Mouse (Mus musculus) 416B (cell line): Measurements from ENCODE around the gene Pmp22.

ENCODE experiments used
- DNase-seq: peaks from one replicate; pipeline ENCODE4 v3.0.0; 2011; ENCODE audit warnings: low read depth

Gene Pmp22

GRCm38 (mm10) chr11:63127513-63127912 lies 1.3 kb upstream of the Pmp22 start:
- no peak for DNase-seq

- peak; percentile 29 for DNase-seq
These were observed 593 bp downstream of the Pmp22 start for GRCm38 (mm10) chr11:63129375-63129774.

GRCm38 (mm10) chr11:63129840-63130239 lies 1.1 kb downstream of the Pmp22 start:
- DNase-seq = no peak

DNA sequence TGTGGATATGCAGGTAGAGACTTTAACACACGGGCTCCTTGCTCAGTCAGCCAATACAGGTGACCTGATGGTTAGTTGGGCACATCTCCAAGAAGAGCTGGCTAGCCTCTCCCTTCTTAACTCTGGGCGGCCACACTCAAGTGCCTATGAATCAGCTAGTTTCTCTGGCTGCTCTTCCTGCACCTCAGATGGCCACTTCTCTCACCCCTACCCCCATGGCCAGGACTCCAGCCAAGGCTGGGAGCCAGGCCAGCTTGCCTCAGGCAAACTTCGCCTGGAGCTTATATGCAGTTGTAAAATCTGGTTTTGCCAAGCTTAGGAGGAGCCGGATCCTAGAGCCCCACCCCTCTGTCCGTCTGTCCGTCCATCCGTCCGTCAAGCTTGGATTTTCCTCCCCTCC lies 1.7 kb downstream of the Pmp22 start:
- no peak for DNase-seq

DNA sequence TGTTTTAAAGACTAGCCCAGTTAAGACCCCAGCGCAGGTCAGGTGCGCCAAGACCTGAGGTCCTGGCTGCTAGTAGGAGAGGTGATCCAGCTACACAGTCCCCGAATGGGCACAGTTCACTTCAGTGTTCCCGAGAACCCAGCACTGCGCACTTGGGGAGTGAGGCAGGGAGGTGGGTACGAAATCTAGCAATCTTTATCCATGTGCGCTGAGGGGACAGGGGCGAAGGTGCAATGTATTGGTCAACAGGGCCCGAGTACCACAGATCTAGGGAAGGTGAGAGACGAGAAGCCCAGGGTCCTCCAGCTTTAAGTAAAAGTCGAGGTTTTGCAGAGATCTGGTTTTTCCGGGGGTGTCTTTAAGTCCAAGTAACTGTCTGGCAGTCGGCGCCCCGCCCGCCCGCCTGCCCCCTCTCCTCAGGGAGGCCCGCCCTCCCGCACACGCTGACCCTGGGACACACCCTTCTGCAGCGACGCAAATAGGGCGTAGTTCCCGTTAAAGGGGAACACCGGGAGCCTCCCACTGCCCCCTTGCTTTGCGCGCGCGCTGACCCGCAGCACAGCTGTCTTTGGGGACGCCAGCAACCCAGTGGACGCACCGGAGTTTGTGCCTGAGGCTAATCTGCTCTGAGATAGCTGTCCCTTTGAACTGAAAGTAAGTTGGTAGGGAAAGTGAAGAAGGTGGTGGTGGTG lies 2.4 kb downstream of the Pmp22 start:
- DNase-seq = no peak

DNA sequence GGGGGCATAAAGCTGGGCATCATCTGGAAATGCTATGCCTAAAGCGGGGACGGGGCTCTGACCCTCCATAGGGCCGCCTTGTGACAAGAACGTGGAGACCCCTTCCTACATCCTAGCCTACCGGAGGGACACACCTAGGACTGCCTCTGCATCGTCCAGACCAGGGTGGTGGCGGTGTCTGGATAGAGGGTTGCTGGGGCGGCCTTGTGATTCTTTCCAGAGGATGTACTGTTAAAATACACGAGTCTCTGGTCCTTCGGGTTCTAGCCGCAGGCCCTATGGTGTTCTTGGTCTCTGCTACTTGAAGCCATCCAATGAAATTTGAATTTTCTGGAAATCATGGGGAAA lies 2.9 kb downstream of the Pmp22 start:
- DNase-seq = no peak

GRCm38 (mm10) chr11:63132151-63132500 lies 3.3 kb downstream of the Pmp22 start:
- DNase-seq = no peak

- DNase-seq = no peak
These were observed 4.0 kb downstream of the Pmp22 start for GRCm38 (mm10) chr11:63132501-63133435.

DNA sequence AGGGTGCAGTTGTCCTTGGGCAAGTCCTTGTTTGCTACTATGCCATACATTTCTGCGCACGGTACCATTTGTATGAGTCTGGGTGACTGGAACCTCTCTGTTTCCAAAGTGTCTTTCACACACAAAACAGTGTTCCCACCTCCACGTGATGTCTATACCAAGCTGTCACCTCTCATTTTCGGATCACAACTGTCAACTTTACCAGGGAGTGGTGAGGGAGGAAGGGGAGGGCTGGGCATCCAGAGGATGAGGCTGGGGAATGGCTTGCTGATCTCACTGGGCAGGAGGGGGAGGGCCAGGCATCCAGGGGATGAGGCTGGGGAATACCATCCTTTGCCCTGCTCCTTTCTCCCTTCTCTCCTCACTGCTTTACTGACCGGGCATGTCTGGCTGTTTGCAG lies 5.2 kb downstream of the Pmp22 start:
- no peak for DNase-seq

GRCm38 (mm10) chr11:63134742-63135482 lies 6.1 kb downstream of the Pmp22 start:
- no peak for DNase-seq

- peak; percentile 76 for DNase-seq
These were observed 6.8 kb downstream of the Pmp22 start for GRCm38 (mm10) chr11:63135622-63136021.

DNA sequence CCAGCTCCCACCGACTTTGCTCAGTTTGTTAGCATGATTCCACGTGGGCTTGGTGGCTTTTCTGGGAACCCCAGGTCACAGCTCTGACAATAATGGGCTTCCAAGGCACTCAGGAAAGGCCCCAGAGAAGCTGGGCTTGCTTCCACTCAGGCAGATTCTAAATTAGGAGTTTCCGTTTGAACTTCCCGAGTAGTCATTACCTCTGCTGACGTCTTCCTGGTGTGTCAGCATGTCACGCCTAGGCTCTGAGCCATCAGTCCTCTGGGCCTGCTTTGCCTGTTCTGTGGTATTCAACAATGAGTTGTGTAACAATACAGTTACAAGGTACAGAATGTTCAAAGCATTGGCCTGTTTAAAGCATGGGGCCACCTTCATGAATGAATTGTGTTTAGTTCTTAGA lies 7.4 kb downstream of the Pmp22 start:
- peak; percentile 54 for DNase-seq

GRCm38 (mm10) chr11:63136836-63137416 lies 8.1 kb downstream of the Pmp22 start:
- DNase-seq = no peak

- DNase-seq = no peak
These were observed 10.0 kb downstream of the Pmp22 start for GRCm38 (mm10) chr11:63138739-63139138.

DNA sequence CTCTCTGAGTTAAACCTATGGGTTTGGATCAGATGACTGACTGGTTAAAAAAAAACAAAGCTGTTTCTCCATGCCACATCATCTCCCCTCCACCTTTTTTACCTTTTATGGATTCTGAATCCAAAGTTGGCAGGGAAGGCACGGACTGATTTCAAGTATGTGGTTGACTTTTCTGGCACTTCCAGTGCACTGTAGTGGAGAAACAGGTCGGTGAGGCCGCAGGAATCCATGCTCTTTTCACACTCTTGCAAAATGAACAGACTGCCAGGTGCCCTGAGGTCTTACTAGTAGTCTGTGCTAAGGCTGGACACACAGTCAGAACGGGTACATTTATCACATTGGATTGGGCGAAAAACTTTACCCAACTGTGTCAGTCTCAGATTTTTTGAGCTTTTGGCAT lies 13.5 kb downstream of the Pmp22 start:
- no peak for DNase-seq

- no peak for DNase-seq
These were observed 14.0 kb downstream of the Pmp22 start for GRCm38 (mm10) chr11:63142816-63143215.

GRCm38 (mm10) chr11:63143486-63143885 lies 14.7 kb downstream of the Pmp22 start:
- DNase-seq = no peak

GRCm38 (mm10) chr11:63146601-63147000 lies 17.8 kb downstream of the Pmp22 start:
- DNase-seq = no peak

- no peak for DNase-seq
These were observed 19.5 kb downstream of the Pmp22 start for GRCm38 (mm10) chr11:63148276-63148675.

DNA sequence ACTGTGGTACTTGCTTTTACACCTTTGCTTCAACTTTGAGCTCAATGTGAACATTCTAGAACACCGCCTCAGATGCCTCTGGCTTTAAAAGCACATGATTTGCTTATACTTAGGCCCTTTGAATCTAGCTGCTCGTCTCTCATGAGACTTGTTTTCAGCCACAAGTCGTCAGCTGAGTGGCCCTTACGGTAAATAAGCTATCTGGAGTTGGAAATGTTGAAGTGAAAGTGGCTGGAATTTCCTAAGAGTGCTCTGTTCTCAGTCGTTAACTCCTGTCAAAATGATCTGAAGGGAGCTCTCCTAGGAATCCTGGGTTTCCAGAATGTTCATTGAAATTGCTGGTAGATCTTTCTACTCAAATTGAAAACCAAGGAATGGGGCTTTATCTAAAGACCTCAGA lies 23.1 kb downstream of the Pmp22 start:
- DNase-seq = no peak

- DNase-seq = no peak
These were observed 28.3 kb downstream of the Pmp22 start for GRCm38 (mm10) chr11:63157117-63157516.

DNA sequence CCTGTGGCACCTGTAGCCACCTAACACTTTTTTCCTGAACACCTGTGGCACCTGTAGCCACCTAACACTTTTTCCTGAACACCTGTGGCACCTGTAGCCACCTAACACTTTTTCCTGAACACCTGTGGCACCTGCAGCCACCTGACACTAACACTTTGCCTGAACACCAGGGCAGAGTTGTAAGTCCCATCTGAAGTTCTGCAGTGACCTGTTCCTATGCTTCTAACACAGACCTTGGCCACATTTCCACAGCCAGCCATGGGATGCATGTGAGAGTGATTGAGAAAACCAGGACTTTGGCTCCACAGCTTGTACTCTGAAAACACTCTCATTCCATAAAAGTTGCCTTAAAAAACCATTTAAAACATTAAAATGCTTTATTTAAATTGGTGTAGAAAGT lies 32.1 kb downstream of the Pmp22 start:
- no peak for DNase-seq
